Mouse (Mus musculus) thymus, postnatal 14 days (tissue): ENCODE measurements around the gene Hps6.
A peak's percentile ranks its signal among the peaks of the same experiment; 100 is the strongest.

Experiments
- DNase-seq: peaks from one replicate; pipeline ENCODE4 v3.0.0; 2021

The Hps6 gene

DNA sequence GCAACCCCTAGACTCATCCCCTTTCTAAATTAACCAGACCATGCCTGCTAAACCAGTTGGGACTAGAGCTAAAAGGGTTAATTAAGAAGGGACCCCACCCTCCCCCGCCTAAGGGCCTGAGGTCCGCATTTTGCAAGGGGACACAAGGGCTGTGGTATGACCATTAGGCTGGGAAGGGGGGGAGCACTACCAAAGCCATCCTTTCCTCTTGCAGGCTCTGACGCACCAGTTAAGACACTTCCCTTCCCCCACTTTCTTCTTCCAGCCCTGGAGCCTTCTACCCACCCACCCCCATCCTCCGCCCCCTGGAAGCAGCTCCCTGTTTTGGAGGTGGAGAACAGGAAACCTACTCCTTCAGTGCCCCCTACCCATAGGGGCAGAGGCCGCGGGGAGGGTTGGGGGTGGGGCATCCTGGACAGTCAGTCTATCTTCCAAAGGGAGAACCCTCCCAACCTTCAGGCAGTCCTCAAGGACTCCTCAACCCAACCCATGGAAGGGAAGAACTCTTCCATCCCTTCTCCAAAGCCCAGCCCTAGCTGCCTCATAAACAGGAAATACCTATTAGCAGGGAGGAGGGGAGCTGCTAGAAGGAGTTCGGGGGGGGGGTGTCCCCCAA lies 42.5 kb downstream of the Hps6 start:
- peak; percentile 35 for DNase-seq

DNA sequence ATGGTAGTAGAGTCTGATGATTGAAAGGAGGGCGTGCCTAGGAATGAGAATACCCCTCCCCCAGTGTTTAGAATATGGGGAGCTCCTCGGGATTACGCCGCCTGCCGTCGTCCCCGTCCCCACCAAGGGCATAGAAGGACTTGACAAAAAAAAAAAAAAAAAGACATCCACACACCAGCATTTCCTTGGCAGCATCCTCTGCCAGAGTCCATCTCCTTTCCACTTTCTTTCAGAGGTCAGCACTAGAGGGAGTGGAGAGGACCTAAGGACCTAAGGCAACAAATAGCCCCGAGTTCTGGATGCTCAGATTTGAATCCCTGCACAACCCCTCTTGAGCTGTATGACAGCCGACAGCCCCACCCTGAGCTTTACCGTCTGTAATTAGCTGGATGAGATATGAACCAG lies 43.3 kb downstream of the Hps6 start:
- DNase-seq: no peak

DNA sequence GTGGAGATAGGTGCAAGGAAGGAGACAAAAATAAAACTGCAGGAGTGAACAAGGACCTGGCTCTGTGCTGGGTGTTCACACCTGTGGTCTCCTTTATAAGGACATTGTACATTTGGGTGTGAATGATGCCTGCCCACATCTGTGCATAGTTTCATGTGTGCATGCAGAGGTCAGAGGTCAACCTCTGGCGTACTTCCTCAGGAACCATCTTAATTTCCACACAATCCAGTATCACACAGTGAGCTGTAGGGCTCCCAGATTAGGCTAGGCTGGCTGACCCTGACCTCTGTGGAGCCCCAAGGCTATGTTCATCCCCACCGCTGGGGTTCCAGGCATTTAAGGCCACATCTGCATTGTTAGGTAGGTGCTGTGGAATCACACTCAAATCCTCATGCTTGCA lies 44.1 kb downstream of the Hps6 start:
- DNase-seq: no peak

DNA sequence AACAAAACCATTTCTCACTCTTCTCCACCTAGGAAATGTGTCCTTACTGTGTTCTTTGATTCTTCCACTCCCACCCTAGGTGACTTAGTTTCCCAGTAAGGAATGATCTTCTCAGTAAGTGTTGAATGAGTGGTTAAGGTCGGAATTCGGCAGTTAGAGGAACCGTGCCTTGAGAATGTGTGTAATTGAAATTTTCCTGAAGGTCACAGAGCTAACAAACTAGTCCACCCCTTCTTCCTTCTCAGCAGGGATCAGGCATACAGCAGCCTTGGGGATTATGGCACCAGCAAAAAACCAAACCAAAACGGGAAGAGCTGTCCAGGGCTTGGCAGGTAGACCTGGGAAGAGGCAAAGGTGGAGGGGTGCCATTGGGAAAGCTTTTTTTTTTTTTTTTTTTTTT lies 45.8 kb downstream of the Hps6 start:
- DNase-seq: no peak

DNA sequence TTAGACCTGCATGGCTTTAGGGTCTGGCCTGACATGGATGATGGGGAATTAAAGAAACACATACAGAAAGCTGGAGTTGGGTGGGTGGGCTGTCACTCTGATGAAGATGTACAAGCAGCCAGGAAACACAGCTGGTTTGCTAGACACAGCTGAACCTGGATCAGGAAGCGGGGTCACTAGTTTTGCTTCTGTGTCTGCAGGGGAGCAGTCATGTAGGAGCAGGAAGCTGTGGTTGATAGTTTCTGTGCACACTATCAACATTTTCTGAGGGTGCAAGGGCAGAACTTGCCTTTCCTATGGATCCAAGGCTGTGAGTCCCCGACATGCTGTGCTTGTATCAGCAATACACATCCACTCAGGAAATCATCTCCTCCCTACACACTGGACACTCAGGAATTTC lies 47.2 kb downstream of the Hps6 start:
- peak; percentile 68 for DNase-seq
